Mouse (Mus musculus) heart, adult 2 months (tissue): ENCODE measurements at regions not wholly inside any gene's neighbourhood (a gene's known extent, or its start where the extent isn't known, plus 50 kb on each side); places are given as distances from the start of the nearest gene placed in this dataset.

Experiments
- DNase-seq, 2 experiments: peaks; one replicate each; pipeline ENCODE4 v3.0.0; 2021
- H3K27ac ChIP-seq: fragments of 200-600 bp; 2 replicates; pipeline ENCODE4 v1.8.1; 2022
- H3K27me3 ChIP-seq: fragments of 200-500 bp; 2 replicates; pipeline ENCODE4 v1.6.1; 2012; ENCODE audit warnings: mild to moderate bottlenecking, low read length, inconsistent platforms, mixed read lengths; ENCODE audit not compliant: control insufficient read depth, insufficient read depth
- H3K36me3 ChIP-seq: fragments of 200-500 bp; 2 replicates; pipeline ENCODE4 v1.6.1; 2012; ENCODE audit warnings: low read length, inconsistent platforms; ENCODE audit not compliant: control insufficient read depth, insufficient read depth
- H3K4me1 ChIP-seq: fragments of 200-500 bp; 2 replicates; pipeline ENCODE4 v1.6.1; 2011; ENCODE audit warnings: low read length; ENCODE audit not compliant: control insufficient read depth, insufficient read depth
- H3K4me3 ChIP-seq: fragments of 200-600 bp; 2 replicates; pipeline ENCODE4 v1.8.1; 2022
- H3K79me2 ChIP-seq: fragments of 200-500 bp; replicated peaks from 2 replicates; pipeline ENCODE4 v1.6.1; 2012; ENCODE audit warnings: mild to moderate bottlenecking, inconsistent platforms, low read length, moderate library complexity, mixed read lengths; ENCODE audit not compliant: control insufficient read depth, insufficient read depth
- H3K9ac ChIP-seq: fragments of 200-500 bp; 2 replicates; pipeline ENCODE4 v1.6.1; 2012; ENCODE audit warnings: low read depth, mild to moderate bottlenecking, control low read depth, inconsistent platforms, low read length, mixed read lengths
- CTCF ChIP-seq: fragments of 200-600 bp; IDR thresholded peaks from 2 replicates; pipeline ENCODE4 v1.8.1; 2022; ENCODE audit warnings: antibody characterized with exemption, mild to moderate bottlenecking, moderate library complexity
- EP300 ChIP-seq: fragments of 200-500 bp; IDR thresholded peaks from 2 replicates; pipeline ENCODE4 v1.6.1; 2011; ENCODE audit warnings: low read depth, low read length, control low read depth; ENCODE audit not compliant: insufficient read depth
- POLR2A ChIP-seq: fragments of 200-500 bp; IDR thresholded peaks from 2 replicates; pipeline ENCODE4 v1.6.1; 2011; ENCODE audit warnings: mild to moderate bottlenecking, low read depth, low read length, control low read depth; ENCODE audit not compliant: insufficient read depth
- WGBS: fragments of 180-500 bp; shearing (Covaris S2); methylation state at CpG from one replicate; pipeline ENCODE4 v1.1.7; 2018; 5-methylcytosine and 5-hydroxymethylcytosine counted together
- intact Hi-C: fragments of 180-260 bp; cut with DNase I; formaldehyde crosslinking; loops from one replicate; pipeline ENCODE4 v1.15.1; 2025

- no peak for DNase-seq
- no peak overlapping the region for H3K4me3 ChIP-seq
- no peak overlapping the region for H3K9ac ChIP-seq
- intact Hi-C loops: no loop called here
- H3K36me3 ChIP-seq: no peaks in the 10 kb centered on the region
- no peaks in the 10 kb centered on the region for H3K4me1 ChIP-seq
- no peaks in the 10 kb centered on the region for H3K79me2 ChIP-seq
- no peak overlapping the region for H3K27ac ChIP-seq
- 72% methylated on average over 11 of the region's 11 CpGs for WGBS
- no peaks in the 10 kb centered on the region for H3K27me3 ChIP-seq
- TF ChIP-seq CTCF (no peak), EP300 (no peak), POLR2A (no peak)
Measured at GRCm38 (mm10) chr15:61183751-61184596, 261.2 kb upstream of the A1bg start.

GRCm38 (mm10) chr15:61183291-61183690, 260.5 kb upstream of the A1bg start:
- H3K36me3 ChIP-seq: no peaks in the 10 kb centered on the region
- 35% methylated on average over 5 of the region's 5 CpGs for WGBS
- no peak for DNase-seq
- intact Hi-C loops: no loop called here
- H3K9ac ChIP-seq: no peak overlapping the region
- no peaks in the 10 kb centered on the region for H3K79me2 ChIP-seq
- no peak overlapping the region for H3K4me3 ChIP-seq
- no peaks in the 10 kb centered on the region for H3K27me3 ChIP-seq
- H3K4me1 ChIP-seq: no peaks in the 10 kb centered on the region
- no peak overlapping the region for H3K27ac ChIP-seq
- TF ChIP-seq CTCF (no peak), EP300 (no peak), POLR2A (no peak)

DNA sequence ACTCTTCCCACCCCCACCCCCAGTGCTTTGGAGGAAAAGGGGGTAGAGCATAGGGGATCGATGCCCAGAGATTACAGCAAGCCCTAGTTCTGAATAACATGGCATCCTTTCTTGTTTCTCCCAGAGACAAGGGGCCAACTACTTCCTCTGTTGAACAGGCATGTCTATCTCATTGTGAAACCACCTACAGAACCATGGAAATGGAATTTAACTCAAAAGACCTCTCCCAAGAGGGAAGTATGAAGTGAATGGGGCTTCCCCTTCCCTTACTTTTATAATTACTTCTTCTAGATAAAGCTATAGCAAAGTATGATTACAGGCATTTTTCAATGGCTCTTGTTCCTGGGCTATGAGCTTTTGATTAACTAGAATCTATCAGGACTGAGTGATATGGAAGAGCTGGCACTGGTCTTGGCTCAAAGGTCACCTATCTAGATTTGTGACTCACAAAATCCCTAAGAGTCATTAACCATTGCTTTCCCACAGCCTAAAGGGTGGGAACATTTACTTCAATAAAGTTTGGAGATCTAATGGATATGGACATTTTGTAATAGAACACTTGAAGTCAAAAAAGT, 246.1 kb upstream of the A1bg start:
- H3K36me3 ChIP-seq: no peaks in the 10 kb centered on the region
- intact Hi-C loops: no loop called here
- H3K27me3 ChIP-seq: no peaks in the 10 kb centered on the region
- no peak overlapping the region for H3K27ac ChIP-seq
- WGBS: 68% methylated on average over 1 of the region's 1 CpGs
- H3K9ac ChIP-seq: no peak overlapping the region
- TF ChIP-seq EP300: no peak
- TF ChIP-seq CTCF: no peak
- no peak for TF ChIP-seq POLR2A
- no peaks in the 10 kb centered on the region; the same call in 1 of the 2 replicates for H3K4me1 ChIP-seq
- H3K79me2 ChIP-seq: no peaks in the 10 kb centered on the region
- no peak overlapping the region for H3K4me3 ChIP-seq
- DNase-seq: no peak

GRCm38 (mm10) chr15:61165050-61165449, 242.2 kb upstream of the A1bg start:
- no peak for DNase-seq
- TF ChIP-seq EP300: no peak
- TF ChIP-seq POLR2A: no peak
- TF ChIP-seq CTCF: no peak
- Histone ChIP-seq H3K4me1 (no peaks in the 10 kb centered on the region), H3K27me3 (no peaks in the 10 kb centered on the region), H3K36me3 (no peaks in the 10 kb centered on the region), H3K4me3 (no peak overlapping the region), H3K27ac (no peak overlapping the region), H3K9ac (no peak overlapping the region), H3K79me2 (no peaks in the 10 kb centered on the region)
- intact Hi-C loops: no loop called here
- 52% methylated on average over 5 of the region's 5 CpGs for WGBS

DNA sequence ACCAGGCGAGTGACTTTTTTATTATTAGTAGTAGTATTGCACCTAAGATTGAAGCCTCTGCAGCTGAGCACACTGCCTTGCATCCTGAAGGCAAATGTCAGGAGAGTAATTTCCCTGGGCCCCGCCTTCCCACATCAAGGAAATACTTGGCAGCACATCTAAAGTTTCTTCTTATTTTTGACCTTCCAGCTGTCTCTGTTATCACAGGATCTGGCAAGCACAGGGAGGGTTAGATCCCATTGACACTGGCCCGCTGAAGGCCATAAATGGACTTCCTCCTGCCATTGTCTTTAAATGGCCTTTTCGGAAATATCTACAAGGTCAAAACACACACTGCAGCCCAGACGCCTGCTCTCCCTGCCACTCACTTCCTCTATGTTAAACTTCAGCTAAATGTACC, 238.6 kb upstream of the A1bg start:
- Histone ChIP-seq H3K79me2 (no peaks in the 10 kb centered on the region), H3K27me3 (no peaks in the 10 kb centered on the region), H3K36me3 (no peaks in the 10 kb centered on the region), H3K4me1 (no peaks in the 10 kb centered on the region), H3K4me3 (no peak overlapping the region), H3K27ac (no peak overlapping the region), H3K9ac (no peak overlapping the region)
- peak in 1 of 2 experiments; percentile 6 for DNase-seq
- WGBS: 40% methylated on average over 5 of the region's 5 CpGs
- intact Hi-C loops: loop anchor here (5.0 kb wide), 1 partner anchor 236 kb away; no protein-coding TSS in a partner anchor
- TF ChIP-seq POLR2A: no peak
- no peak for TF ChIP-seq EP300
- TF ChIP-seq CTCF: no peak

DNA sequence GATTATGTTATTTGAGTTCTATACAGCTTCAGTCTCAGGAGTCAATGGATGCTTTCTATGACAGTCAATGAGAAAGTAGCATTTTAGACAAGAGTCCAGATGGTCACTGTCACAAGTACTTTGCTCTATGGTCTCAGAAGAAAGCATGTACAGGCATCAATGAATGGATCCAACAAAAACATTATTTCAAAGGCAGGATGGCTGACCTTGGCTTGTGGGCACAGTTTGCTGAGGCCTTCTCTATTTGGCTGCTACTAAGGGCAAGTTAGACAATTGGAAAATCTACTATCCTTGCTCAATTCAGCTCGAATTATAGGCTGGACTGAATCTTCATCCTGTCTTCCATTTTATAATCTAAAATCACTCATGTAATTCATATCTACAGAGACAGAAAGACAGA, 237.9 kb upstream of the A1bg start:
- no peak overlapping the region for H3K27ac ChIP-seq
- TF ChIP-seq CTCF (no peak), EP300 (no peak), POLR2A (no peak)
- no peaks in the 10 kb centered on the region for H3K27me3 ChIP-seq
- intact Hi-C loops: loop anchor here (5.0 kb wide), 1 partner anchor 237 kb away; no protein-coding TSS in a partner anchor
- H3K4me3 ChIP-seq: no peak overlapping the region
- DNase-seq: no peak
- no peak overlapping the region for H3K9ac ChIP-seq
- H3K4me1 ChIP-seq: no peaks in the 10 kb centered on the region
- H3K36me3 ChIP-seq: no peaks in the 10 kb centered on the region
- 63% methylated on average over 1 of the region's 1 CpGs for WGBS
- no peaks in the 10 kb centered on the region for H3K79me2 ChIP-seq
